Mouse (Mus musculus): ENCODE data around the gene Olfr419. TPM values are rescaled to one million over a fixed set of nuclear protein-coding genes. Genes with fewer than 3 reads are reported as not detected.

The Olfr419 gene
- not detected in 2 replicates for polyA plus RNA-seq (2015; fragmentation: Nextera tagmentation; extraction: Ambion mirVana)

GRCm38 (mm10) chr1:174251961-174252360, at the start of gene Olfr419:
Gene Olfr419 (minus strand): TSS chr1:174252061.

Other genes with a start within 250 kb of the Olfr419 start
- 1.5 and 2.1 TPM in 2 replicates for gene Ifi205, start 220.3 kb downstream of the Olfr419 start, polyA plus RNA-seq (2015; fragmentation: Nextera tagmentation; extraction: Ambion mirVana)
- gene Olfr433, start 211.4 kb downstream of the Olfr419 start, polyA plus RNA-seq (2015; fragmentation: Nextera tagmentation; extraction: Ambion mirVana): not detected in 2 replicates
- gene Olfr432, start 202.9 kb downstream of the Olfr419 start, polyA plus RNA-seq (2015; fragmentation: Nextera tagmentation; extraction: Ambion mirVana): not detected in 2 replicates
- gene Olfr430, start 185.5 kb downstream of the Olfr419 start, polyA plus RNA-seq (2015; fragmentation: Nextera tagmentation; extraction: Ambion mirVana): not detected in 2 replicates
- not detected in 2 replicates for gene Olfr429, start 167.7 kb downstream of the Olfr419 start, polyA plus RNA-seq (2015; fragmentation: Nextera tagmentation; extraction: Ambion mirVana)
- gene Olfr427, start 155.2 kb downstream of the Olfr419 start, polyA plus RNA-seq (2015; fragmentation: Nextera tagmentation; extraction: Ambion mirVana): not detected in 2 replicates
- gene Olfr231, start 130.9 kb downstream of the Olfr419 start, polyA plus RNA-seq (2015; fragmentation: Nextera tagmentation; extraction: Ambion mirVana): not detected in 2 replicates
- gene Olfr424, start 120.5 kb downstream of the Olfr419 start, polyA plus RNA-seq (2015; fragmentation: Nextera tagmentation; extraction: Ambion mirVana): not detected in 2 replicates
- not detected in 2 replicates for gene Olfr420, start 96.4 kb downstream of the Olfr419 start, polyA plus RNA-seq (2015; fragmentation: Nextera tagmentation; extraction: Ambion mirVana)
- gene Spta1, start 79.3 kb downstream of the Olfr419 start, polyA plus RNA-seq (2015; fragmentation: Nextera tagmentation; extraction: Ambion mirVana): 0.06 and 0.10 TPM in 2 replicates
- gene Mptx1, start 78.5 kb upstream of the Olfr419 start, polyA plus RNA-seq (2015; fragmentation: Nextera tagmentation; extraction: Ambion mirVana): not detected in 2 replicates
- gene Olfr417, start 113.1 kb upstream of the Olfr419 start, polyA plus RNA-seq (2015; fragmentation: Nextera tagmentation; extraction: Ambion mirVana): not detected in 2 replicates
- gene Olfr248, start 139.0 kb upstream of the Olfr419 start, polyA plus RNA-seq (2015; fragmentation: Nextera tagmentation; extraction: Ambion mirVana): not detected in 2 replicates
- gene Olfr414, start 172.0 kb upstream of the Olfr419 start, polyA plus RNA-seq (2015; fragmentation: Nextera tagmentation; extraction: Ambion mirVana): not detected in 2 replicates
- gene Olfr220, start 190.0 kb upstream of the Olfr419 start, polyA plus RNA-seq (2015; fragmentation: Nextera tagmentation; extraction: Ambion mirVana): not detected in 2 replicates
- gene Fmn2, start 249.8 kb upstream of the Olfr419 start, polyA plus RNA-seq (2015; fragmentation: Nextera tagmentation; extraction: Ambion mirVana): 0.04 and 0.05 TPM in 2 replicates